Mouse (Mus musculus) CH12.LX (cell line): ENCODE measurements around the gene Kcnk6. TPM values are rescaled to one million over a fixed set of nuclear protein-coding genes. Genes with fewer than 3 reads are reported as not detected.

Experiments
- DNase-seq: peaks from one replicate; pipeline ENCODE4 v3.0.0-alpha.2; 2013; ENCODE audit errors: extremely low read depth
- H3K27ac ChIP-seq: 2 replicates; pipeline ENCODE4 v1.5.1; 2012; ENCODE audit warnings: low read depth, mild to moderate bottlenecking, control low read depth, moderate library complexity; ENCODE audit not compliant: insufficient read depth
- H3K27me3 ChIP-seq: replicated peaks from 2 replicates; pipeline ENCODE3; 2012; ENCODE audit warnings: inconsistent platforms
- H3K36me3 ChIP-seq, 2 experiments: replicated peaks in 1 of 2; 2 replicates each; pipeline versions ENCODE3 to v1.6.1; 2012; ENCODE audit warnings: inconsistent platforms in 1 of 2, low read length in 1 of 2, mild to moderate bottlenecking in 1 of 2, mixed read lengths in 1 of 2, moderate library complexity in 1 of 2; ENCODE audit not compliant: control insufficient read depth in 1 of 2, insufficient read depth in 1 of 2
- H3K4me1 ChIP-seq, 2 experiments: 2 replicates each; pipeline ENCODE4 v1.6.1; 2012; ENCODE audit warnings: inconsistent platforms in 1 of 2, moderate library complexity in 1 of 2; ENCODE audit not compliant: insufficient read depth in 2 of 2, control insufficient read depth in 1 of 2
- H3K4me2 ChIP-seq: 2 replicates; pipeline ENCODE4 v1.6.1; 2012; ENCODE audit warnings: low read depth, mild to moderate bottlenecking, control low read depth; ENCODE audit not compliant: poor library complexity, insufficient read depth, severe bottlenecking
- H3K4me3 ChIP-seq, 3 experiments: fragments of 150-350 bp in 1 of 3; sonication (generic) in 1 of 3; replicated peaks in 1 of 3; 2 replicates each; pipeline versions ENCODE3 to v1.5.1; 2011 to 2012; ENCODE audit warnings: low read depth in 2 of 3, low read length in 2 of 3, mild to moderate bottlenecking in 2 of 3, moderate library complexity in 2 of 3, control low read depth in 1 of 3, improper control_type of control experiment in 1 of 3, inconsistent platforms in 1 of 3, mixed read lengths in 1 of 3; ENCODE audit not compliant: poor library complexity in 1 of 3
- H3K79me2 ChIP-seq: replicated peaks from 2 replicates; pipeline ENCODE4 v1.6.1; 2012; ENCODE audit warnings: mild to moderate bottlenecking, moderate library complexity; ENCODE audit not compliant: control insufficient read depth, poor library complexity, insufficient read depth, severe bottlenecking; ENCODE audit errors: extremely low read depth
- H3K9ac ChIP-seq: 2 replicates; pipeline ENCODE4 v1.6.1; 2012; ENCODE audit warnings: low read depth, mild to moderate bottlenecking, control low read depth, moderate library complexity; ENCODE audit not compliant: insufficient read depth
- H3K9me3 ChIP-seq: replicated peaks from 2 replicates; pipeline ENCODE3; 2012; ENCODE audit warnings: low read length, inconsistent platforms, mixed read lengths
- CHD1 ChIP-seq: IDR thresholded peaks from 2 replicates; pipeline ENCODE4 v1.6.1; 2012; ENCODE audit warnings: low read depth, low read length, improper control_type of control experiment, inconsistent platforms
- CHD2 ChIP-seq: IDR thresholded peaks from 2 replicates; pipeline ENCODE4 v1.6.1; 2011; ENCODE audit warnings: low read length, improper control_type of control experiment
- CTCF ChIP-seq, 2 experiments: IDR thresholded peaks in 1 of 2; conservative IDR thresholded peaks in 1 of 2; 2 replicates each; pipeline ENCODE4 v1.5.1; 2011 to 2012; ENCODE audit warnings: low read depth in 2 of 2, low read length in 2 of 2, improper control_type of control experiment in 1 of 2, inconsistent platforms in 1 of 2, mild to moderate bottlenecking in 1 of 2, moderate library complexity in 1 of 2
- ELF1 ChIP-seq: IDR thresholded peaks from 2 replicates; pipeline ENCODE4 v1.6.1; 2014; ENCODE audit warnings: low read depth, mild to moderate bottlenecking, inconsistent platforms, low read length, improper control_type of control experiment
- GABPA ChIP-seq: IDR thresholded peaks from 2 replicates; pipeline ENCODE4 v1.6.1; 2012; ENCODE audit warnings: low read depth, low read length, improper control_type of control experiment, inconsistent platforms; ENCODE audit not compliant: insufficient replicate concordance
- MAFK ChIP-seq: IDR thresholded peaks from 2 replicates; pipeline ENCODE4 v1.6.1; 2011; ENCODE audit warnings: low read length, improper control_type of control experiment; ENCODE audit not compliant: insufficient replicate concordance
- MAX ChIP-seq: IDR thresholded peaks from 2 replicates; pipeline ENCODE4 v1.6.1; 2011; ENCODE audit warnings: low read length, improper control_type of control experiment
- MAZ ChIP-seq: IDR thresholded peaks from 2 replicates; pipeline ENCODE4 v1.6.1; 2012; ENCODE audit warnings: low read depth, mild to moderate bottlenecking, inconsistent platforms, low read length, improper control_type of control experiment, moderate library complexity
- MXI1 ChIP-seq: IDR thresholded peaks from 2 replicates; pipeline ENCODE4 v1.6.1; 2011; ENCODE audit warnings: mild to moderate bottlenecking, low read depth, low read length, improper control_type of control experiment
- MYC ChIP-seq: IDR thresholded peaks from 2 replicates; pipeline ENCODE4 v1.6.1; 2011; ENCODE audit warnings: low read depth, mild to moderate bottlenecking, improper control_type of control experiment, low read length
- RCOR1 ChIP-seq: conservative IDR thresholded peaks from 2 replicates; pipeline ENCODE4 v1.6.1; 2012; ENCODE audit warnings: low read depth, mild to moderate bottlenecking, inconsistent platforms, low read length, improper control_type of control experiment
- SIN3A ChIP-seq: IDR thresholded peaks from 2 replicates; pipeline ENCODE4 v1.6.1; 2012; ENCODE audit warnings: low read length, improper control_type of control experiment, inconsistent platforms
- SMC3 ChIP-seq: IDR thresholded peaks from 2 replicates; pipeline ENCODE4 v1.6.1; 2011; ENCODE audit warnings: low read depth, low read length, improper control_type of control experiment
- TCF12 ChIP-seq: IDR thresholded peaks from 2 replicates; pipeline ENCODE4 v1.6.1; 2014; ENCODE audit warnings: low read depth, mild to moderate bottlenecking, inconsistent platforms, low read length, improper control_type of control experiment
- USF1 ChIP-seq: IDR thresholded peaks from 2 replicates; pipeline ENCODE4 v1.6.1; 2014; ENCODE audit warnings: low read depth, mild to moderate bottlenecking, inconsistent platforms, low read length, improper control_type of control experiment
- ZMIZ1 ChIP-seq: IDR thresholded peaks from 2 replicates; pipeline ENCODE4 v1.6.1; 2012; ENCODE audit warnings: low read depth, mild to moderate bottlenecking, inconsistent platforms, low read length, improper control_type of control experiment
- ZNF384 ChIP-seq: IDR thresholded peaks from 2 replicates; pipeline ENCODE4 v1.6.1; 2012; ENCODE audit warnings: low read depth, low read length, improper control_type of control experiment, inconsistent platforms
- dilution Hi-C: fragments of 300-500 bp; cut with MboI; formaldehyde crosslinking; loops from 2 replicates; pipeline ENCODE4 v1.14.3; 2020; ENCODE audit warnings: low sequenced_read_pairs; ENCODE audit not compliant: extremely low pct_unique_long_range_greater_than_20kb, extremely low pct_ligation_motif_present
- in situ Hi-C: fragments of 300-500 bp; cut with MboI; formaldehyde crosslinking; loops from 3 replicates; pipeline ENCODE4 v1.14.3; 2019; ENCODE audit warnings: low sequenced_read_pairs, low pct_ligation_motif_present, low pct_unique_long_range_greater_than_20kb, mixed read lengths
- polyA plus RNA-seq: library from polyadenylated mRNA; unstranded; fragments of >175 nt; gene quantifications from 2 replicates; pipeline ENCODE4 v1.2.1, GENCODE M21; 2012; ENCODE audit warnings: low read depth; ENCODE audit not compliant: insufficient read length
- total RNA-seq, 2 experiments: library from RNA; depleted of rRNA; stranded (reverse); fragments of 300-350 nt in 1 of 2; fragments of >200 nt in 1 of 2; gene quantifications; 2 replicates each; pipeline ENCODE4 v1.2.3; 2012 to 2014

The Kcnk6 gene
- total and polyA plus RNA-seq, 3 experiments, result 1.9 to 4.0 (median 2.2) TPM

GRCm38 (mm10) chr7:29179323-29179722 is 53.0 kb downstream of the Kcnk6 start (continued):
- no peak for TF ChIP-seq CHD2
- TF ChIP-seq ZNF384, result no peak
- TF ChIP-seq ELF1, result peak; percentile 61; the same call in 1 of the 2 replicates
- peak; percentile 85 for TF ChIP-seq SIN3A
- no peak for TF ChIP-seq CHD1
- TF ChIP-seq MAZ, result no peak
- no peak for TF ChIP-seq GABPA
- no peak for TF ChIP-seq USF1

GRCm38 (mm10) chr7:29178106-29178505 is 54.2 kb downstream of the Kcnk6 start:
- no peak for TF ChIP-seq ZMIZ1
- no peak for TF ChIP-seq RCOR1
- no peak for TF ChIP-seq TCF12
- TF ChIP-seq MXI1, result no peak
- TF ChIP-seq MAFK, result no peak
- peak; percentile 5; the same call in 1 of the 2 replicates for TF ChIP-seq SMC3
- TF ChIP-seq CTCF (conservative IDR thresholded peaks at IDR 0.05 in 1 of 2, IDR thresholded peaks at IDR 0.05 in 1 of 2; ENCODE audit: low read depth in 2 of 2, low read length in 2 of 2), result peak in 1 of 2 experiments; percentile 31; a peak in 2 of 4 replicates
- TF ChIP-seq GABPA, result no peak
- no peak for TF ChIP-seq MYC
- Histone ChIP-seq H3K79me2 (peaks cover 37% of the 10 kb centered on the region), H3K27ac (no peak overlapping the region), H3K9me3 (no peaks in the 10 kb centered on the region), H3K9ac (peak overlapping the region; percentile 99; the same call in 1 of the 2 replicates), H3K4me2 (peak overlapping the region; percentile 97; the same call in 1 of the 2 replicates), H3K4me1 (peaks cover 4 to 14% of the 10 kb centered on the region in 2 experiments; a peak in 3 of 4 replicates), H3K27me3 (no peaks in the 10 kb centered on the region), H3K4me3 (peak overlapping the region; percentile 90 to 97 (median 96)), H3K36me3 (peaks cover 43 to 57% of the 10 kb centered on the region in 2 experiments)
- DNase-seq, result no peak
- in situ Hi-C loops, result no loop called here
- dilution Hi-C loops, result no loop called here

- peaks cover 10% of the 10 kb centered on the region for H3K79me2 ChIP-seq
- H3K36me3 ChIP-seq, result peaks cover 50 to 60% of the 10 kb centered on the region in 2 experiments
- no peak overlapping the region for H3K27ac ChIP-seq
- no peak overlapping the region for H3K9ac ChIP-seq
- no peak overlapping the region for H3K4me3 ChIP-seq
- TF ChIP-seq MAX, result no peak
- TF ChIP-seq, all 38 proteins: peak for 0
- no peaks in the 10 kb centered on the region for H3K9me3 ChIP-seq
- in situ Hi-C loops, result no loop called here
- no peaks in the 10 kb centered on the region for H3K27me3 ChIP-seq
- dilution Hi-C loops, result no loop called here
- DNase-seq, result no peak
- H3K4me2 ChIP-seq, result no peak overlapping the region
- peaks cover 12 to 31% of the 10 kb centered on the region in 2 experiments for H3K4me1 ChIP-seq
Measured at GRCm38 (mm10) chr7:29172390-29173016, 59.8 kb downstream of the Kcnk6 start.

Other genes with a start within 250 kb of the Kcnk6 start
- gene Ryr1, start 107.3 kb downstream of the Kcnk6 start, total RNA-seq (2012; rRNA removed), result 0.63 and 0.68 TPM in 2 replicates
- gene Ryr1, start 107.3 kb downstream of the Kcnk6 start, total RNA-seq (2014; rRNA removed), result 0.43 TPM in 2 replicates
- 0.86 and 1.1 TPM in 2 replicates for gene Ryr1, start 107.3 kb downstream of the Kcnk6 start, polyA plus RNA-seq
- 0.88 and 1.4 TPM in 2 replicates for gene Rasgrp4, start 97.7 kb downstream of the Kcnk6 start, total RNA-seq (2012; rRNA removed)
- gene Rasgrp4, start 97.7 kb downstream of the Kcnk6 start, total RNA-seq (2014; rRNA removed), result 0.26 and 0.58 TPM in 2 replicates
- gene Rasgrp4, start 97.7 kb downstream of the Kcnk6 start, polyA plus RNA-seq, result 2.9 and 3.2 TPM in 2 replicates
- 13.8 and 14.5 TPM in 2 replicates for gene Fam98c, start 76.3 kb downstream of the Kcnk6 start, total RNA-seq (2012; rRNA removed)
- 13.0 and 14.1 TPM in 2 replicates for gene Fam98c, start 76.3 kb downstream of the Kcnk6 start, total RNA-seq (2014; rRNA removed)
- 15.2 and 17.9 TPM in 2 replicates for gene Fam98c, start 76.3 kb downstream of the Kcnk6 start, polyA plus RNA-seq
- 0.30 and 0.38 TPM in 2 replicates for gene Ggn, start 62.3 kb downstream of the Kcnk6 start, total RNA-seq (2012; rRNA removed)
- gene Ggn, start 62.3 kb downstream of the Kcnk6 start, total RNA-seq (2014; rRNA removed), result 0.13 TPM in 1 of 2 replicates, not detected in the other
- 1.0 and 1.5 TPM in 2 replicates for gene Ggn, start 62.3 kb downstream of the Kcnk6 start, polyA plus RNA-seq
- gene Spred3, start 62.1 kb downstream of the Kcnk6 start, total RNA-seq (2012; rRNA removed), result 2.2 and 3.3 TPM in 2 replicates
- 1.2 and 1.6 TPM in 2 replicates for gene Spred3, start 62.1 kb downstream of the Kcnk6 start, total RNA-seq (2014; rRNA removed)
- gene Spred3, start 62.1 kb downstream of the Kcnk6 start, polyA plus RNA-seq, result 6.0 and 6.6 TPM in 2 replicates
- gene Psmd8, start 51.8 kb downstream of the Kcnk6 start, total RNA-seq (2012; rRNA removed), result 321 and 335 TPM in 2 replicates
- 455 and 479 TPM in 2 replicates for gene Psmd8, start 51.8 kb downstream of the Kcnk6 start, total RNA-seq (2014; rRNA removed)
- gene Psmd8, start 51.8 kb downstream of the Kcnk6 start, polyA plus RNA-seq, result 308 and 348 TPM in 2 replicates
- gene Catsperg1, start 18.5 kb downstream of the Kcnk6 start, total RNA-seq (2012; rRNA removed), result 0.38 and 0.93 TPM in 2 replicates
- 0.68 and 0.72 TPM in 2 replicates for gene Catsperg1, start 18.5 kb downstream of the Kcnk6 start, total RNA-seq (2014; rRNA removed)
- 1.4 and 2.0 TPM in 2 replicates for gene Catsperg1, start 18.5 kb downstream of the Kcnk6 start, polyA plus RNA-seq
- gene Yif1b, start 5.8 kb upstream of the Kcnk6 start, total RNA-seq (2012; rRNA removed), result 84.2 and 99.4 TPM in 2 replicates
- gene Yif1b, start 5.8 kb upstream of the Kcnk6 start, total RNA-seq (2014; rRNA removed), result 61.6 and 69.4 TPM in 2 replicates
- 61.0 and 63.0 TPM in 2 replicates for gene Yif1b, start 5.8 kb upstream of the Kcnk6 start, polyA plus RNA-seq
- 3.7 and 5.8 TPM in 2 replicates for gene 2200002D01Rik, start 16.0 kb upstream of the Kcnk6 start, total RNA-seq (2012; rRNA removed)
- not detected in 2 replicates for gene 2200002D01Rik, start 16.0 kb upstream of the Kcnk6 start, total RNA-seq (2014; rRNA removed)
- gene 2200002D01Rik, start 16.0 kb upstream of the Kcnk6 start, polyA plus RNA-seq, result not detected in 2 replicates
- 25.6 and 29.1 TPM in 2 replicates for gene Spint2, start 49.4 kb upstream of the Kcnk6 start, total RNA-seq (2012; rRNA removed)
- gene Spint2, start 49.4 kb upstream of the Kcnk6 start, total RNA-seq (2014; rRNA removed), result not detected in 2 replicates
- 3.7 and 4.1 TPM in 2 replicates for gene Spint2, start 49.4 kb upstream of the Kcnk6 start, polyA plus RNA-seq
- gene Ppp1r14a, start 56.8 kb upstream of the Kcnk6 start, total RNA-seq (2012; rRNA removed), result not detected in 2 replicates
- not detected in 2 replicates for gene Ppp1r14a, start 56.8 kb upstream of the Kcnk6 start, total RNA-seq (2014; rRNA removed)
- gene Ppp1r14a, start 56.8 kb upstream of the Kcnk6 start, polyA plus RNA-seq, result not detected in 2 replicates
- gene Dpf1, start 71.4 kb upstream of the Kcnk6 start, total RNA-seq (2012; rRNA removed), result 1.3 and 3.0 TPM in 2 replicates
- gene Dpf1, start 71.4 kb upstream of the Kcnk6 start, total RNA-seq (2014; rRNA removed), result 0.35 and 0.38 TPM in 2 replicates
- gene Dpf1, start 71.4 kb upstream of the Kcnk6 start, polyA plus RNA-seq, result 0.97 and 1.9 TPM in 2 replicates